Mouse (Mus musculus) stomach, postnatal 0 days (tissue): ENCODE measurements around the gene Gramd4. TPM values are rescaled to one million over a fixed set of nuclear protein-coding genes. Genes with fewer than 3 reads are reported as not detected.

Experiments
- ATAC-seq: fragments of 200-750 bp; cut with Nextera tagmentation; 2 replicates; pipeline ENCODE4 v1.8.0; 2017; ENCODE audit not compliant: low FRiP score, low TSS enrichment
- DNase-seq: peaks from one replicate; pipeline ENCODE4 v3.0.0-alpha.2; 2016; ENCODE audit warnings: low spot score
- H3K27ac ChIP-seq: fragments of 300-500 bp; sonication (generic); replicated peaks from 2 replicates; pipeline ENCODE4 v1.5.1; 2014; ENCODE audit warnings: mild to moderate bottlenecking, control low read depth
- H3K27me3 ChIP-seq: fragments of 300-500 bp; sonication (generic); 2 replicates; pipeline ENCODE4 v1.6.1; 2014; ENCODE audit warnings: low read length; ENCODE audit not compliant: control insufficient read depth, insufficient read depth
- H3K36me3 ChIP-seq: fragments of 300-500 bp; sonication (generic); 2 replicates; pipeline ENCODE4 v1.6.1; 2014; ENCODE audit warnings: low read length, mixed read lengths; ENCODE audit not compliant: control insufficient read depth, insufficient read depth
- H3K4me1 ChIP-seq: fragments of 300-500 bp; sonication (generic); replicated peaks from 2 replicates; pipeline ENCODE4 v1.6.1; 2014; ENCODE audit warnings: antibody characterized with exemption; ENCODE audit not compliant: control insufficient read depth, insufficient read depth
- H3K4me2 ChIP-seq: fragments of 300-500 bp; sonication (generic); replicated peaks from 2 replicates; pipeline ENCODE4 v1.6.1; 2014; ENCODE audit warnings: low read depth, mild to moderate bottlenecking, control low read depth, moderate library complexity
- H3K4me3 ChIP-seq: fragments of 300-500 bp; sonication (generic); 2 replicates; pipeline ENCODE4 v1.5.1; 2014; ENCODE audit warnings: low read depth, low read length, control low read depth
- H3K9ac ChIP-seq: fragments of 300-500 bp; sonication (generic); 2 replicates; pipeline ENCODE4 v1.6.1; 2014; ENCODE audit warnings: mild to moderate bottlenecking, low read length, control low read depth, mixed read lengths
- H3K9me3 ChIP-seq: fragments of 300-500 bp; sonication (generic); 2 replicates; pipeline ENCODE4 v1.6.1; 2016; ENCODE audit warnings: low read length; ENCODE audit not compliant: control insufficient read depth
- CTCF ChIP-seq: IDR thresholded peaks from 2 replicates; pipeline ENCODE4 v1.5.1; 2016; ENCODE audit warnings: antibody characterized with exemption, low read depth, mild to moderate bottlenecking, moderate library complexity
- EP300 ChIP-seq: optimal IDR thresholded peaks from 2 replicates; pipeline ENCODE3; 2016; ENCODE audit warnings: antibody characterized with exemption
- WGBS: fragments of 180-500 bp; shearing (Covaris S2); extraction: QIAGEN DNeasy Blood & Tissue Kit; methylation state at CpG from one replicate; pipeline ENCODE4 v1.1.7; 2014; 5-methylcytosine and 5-hydroxymethylcytosine counted together
- polyA plus RNA-seq: library from polyadenylated mRNA; unstranded; fragments of >200 nt; fragmentation: Nextera tagmentation; extraction: Ambion mirVana; gene quantifications from 2 replicates; pipeline ENCODE4 v1.2.1, GENCODE M21; 2015

Gene Gramd4
- polyA plus RNA-seq, 1 experiment from 2014 or later = 11.1 TPM

DNA sequence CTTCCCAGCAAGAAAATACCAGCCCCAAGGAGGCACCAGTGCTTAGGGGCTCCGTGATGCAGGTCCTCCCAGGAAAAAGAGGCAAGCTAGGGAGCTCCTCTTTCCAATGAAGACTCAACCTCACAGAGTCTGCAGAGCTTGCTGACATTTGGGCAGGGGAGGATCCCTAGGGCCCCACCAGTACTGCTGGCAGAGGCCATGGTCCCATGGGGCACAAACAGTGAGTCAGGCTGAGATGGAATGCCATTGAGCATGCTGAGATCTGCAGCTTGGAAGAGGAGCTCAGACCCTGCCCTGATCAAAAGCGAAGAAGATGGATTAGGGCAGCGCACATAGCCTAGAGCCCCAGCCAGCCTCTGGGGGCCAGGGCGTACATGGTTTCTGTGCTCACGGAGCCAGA lies 16.1 kb upstream of the Gramd4 start:
- no peak for TF ChIP-seq EP300
- Histone ChIP-seq H3K9ac (no peak overlapping the region), H3K9me3 (no peaks in the 10 kb centered on the region)

DNA sequence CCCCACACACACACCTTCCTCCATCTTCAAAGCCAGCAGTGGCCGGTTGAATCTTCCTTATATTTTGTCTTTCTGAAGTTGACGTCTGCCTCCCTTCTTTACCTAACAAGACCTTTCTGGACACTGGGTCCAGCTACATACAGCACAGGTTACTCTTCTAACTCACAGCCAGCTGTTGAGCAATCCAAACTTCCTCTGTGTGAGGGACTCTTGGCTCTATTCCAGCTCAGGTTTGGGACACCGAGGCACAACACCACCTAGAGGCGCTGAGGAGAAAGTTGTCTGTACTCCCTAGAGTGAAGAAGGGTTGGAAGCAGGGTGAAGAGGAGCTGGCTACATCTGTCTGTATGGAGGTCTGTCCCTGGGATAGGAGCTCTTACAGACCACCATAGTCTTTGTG lies 15.1 kb upstream of the Gramd4 start:
- TF ChIP-seq EP300 = no peak
- TF ChIP-seq CTCF = peak; percentile 60
- H3K36me3 ChIP-seq = no peaks in the 10 kb centered on the region
- H3K27me3 ChIP-seq = no peaks in the 10 kb centered on the region
- H3K4me1 ChIP-seq = no peaks in the 10 kb centered on the region
- H3K9ac ChIP-seq = no peak overlapping the region
- DNase-seq (no peak), ATAC-seq (no peak)
- H3K9me3 ChIP-seq = no peaks in the 10 kb centered on the region
- no peak overlapping the region for H3K4me2 ChIP-seq
- WGBS = 17% methylated on average over 4 of the region's 4 CpGs
- no peak overlapping the region for H3K27ac ChIP-seq
- no peak overlapping the region for H3K4me3 ChIP-seq

More for the DNA sequence above, 16.1 kb upstream of the Gramd4 start:
- H3K4me2 ChIP-seq = no peak overlapping the region
- DNase-seq (no peak), ATAC-seq (no peak)
- 59% methylated on average over 5 of the region's 5 CpGs for WGBS
- peak overlapping the region; percentile 56; the same call in 1 of the 2 replicates for H3K27ac ChIP-seq
- no peaks in the 10 kb centered on the region for H3K27me3 ChIP-seq
- H3K4me3 ChIP-seq = no peak overlapping the region
- no peaks in the 10 kb centered on the region for H3K36me3 ChIP-seq
- no peaks in the 10 kb centered on the region for H3K4me1 ChIP-seq

DNA sequence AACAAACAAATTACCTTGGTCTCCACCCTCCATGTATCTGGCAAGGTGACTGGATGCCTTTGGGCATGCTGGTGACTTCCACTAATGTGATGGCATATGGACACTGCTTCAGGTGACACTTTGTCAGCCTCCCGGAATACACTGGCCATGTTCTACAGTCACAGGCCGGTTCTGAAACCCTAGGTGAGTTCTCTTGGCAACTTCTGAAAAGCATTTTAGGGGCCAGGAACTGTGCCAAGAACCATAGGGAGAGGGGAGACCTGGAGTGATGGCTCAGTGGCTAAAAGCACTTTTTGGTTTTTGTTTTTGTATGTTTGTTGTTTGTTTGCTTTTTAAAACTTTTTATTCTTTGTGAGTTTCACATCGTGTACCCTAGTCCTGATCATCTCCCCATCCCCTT lies 8.0 kb upstream of the Gramd4 start:
- 88% methylated on average over 3 of the region's 3 CpGs for WGBS
- Histone ChIP-seq H3K27ac (no peak overlapping the region), H3K27me3 (no peaks in the 10 kb centered on the region), H3K36me3 (no peaks in the 10 kb centered on the region; the same call in 1 of the 2 replicates), H3K4me1 (no peaks in the 10 kb centered on the region), H3K9me3 (no peaks in the 10 kb centered on the region), H3K4me3 (no peak overlapping the region), H3K9ac (no peak overlapping the region), H3K4me2 (no peak overlapping the region)
- ATAC-seq = no peak
- DNase-seq = no peak
- TF ChIP-seq CTCF = no peak
- TF ChIP-seq EP300 = no peak

DNA sequence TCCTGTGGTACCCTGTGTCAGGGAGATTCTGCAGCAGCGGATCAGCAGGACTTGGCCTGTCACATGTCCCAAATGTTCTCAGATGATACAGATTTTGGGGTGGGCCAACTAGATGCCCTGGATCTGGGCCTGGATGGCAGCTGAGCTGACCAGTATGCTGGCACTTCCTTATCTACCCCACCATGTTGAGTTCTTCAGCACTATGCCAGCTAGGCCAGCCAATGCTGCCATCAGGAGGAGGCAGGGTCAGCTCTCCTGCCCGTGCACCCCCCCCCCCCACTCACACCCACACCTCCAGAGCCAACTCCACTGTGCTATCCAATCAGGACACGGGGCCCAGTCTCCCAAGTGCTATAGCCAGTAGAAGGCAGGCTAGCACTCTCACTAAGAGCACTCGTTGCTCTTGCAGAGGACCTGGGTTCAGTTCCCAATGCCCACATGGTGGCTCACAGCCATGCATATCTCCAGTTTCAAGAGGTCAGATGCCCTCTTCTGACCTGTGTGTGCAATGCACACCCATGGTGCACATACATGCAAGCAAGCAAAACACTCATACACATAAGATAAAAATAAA lies 7.2 kb upstream of the Gramd4 start:
- TF ChIP-seq EP300 = no peak
- TF ChIP-seq CTCF = no peak
- WGBS = 82% methylated on average over 4 of the region's 4 CpGs
- ATAC-seq = no peak
- H3K4me2 ChIP-seq = no peak overlapping the region
- no peak overlapping the region for H3K9ac ChIP-seq
- no peak for DNase-seq
- no peaks in the 10 kb centered on the region; the same call in 1 of the 2 replicates for H3K36me3 ChIP-seq
- no peak overlapping the region for H3K4me3 ChIP-seq
- no peak overlapping the region for H3K27ac ChIP-seq
- no peaks in the 10 kb centered on the region for H3K9me3 ChIP-seq
- H3K27me3 ChIP-seq = no peaks in the 10 kb centered on the region
- no peaks in the 10 kb centered on the region for H3K4me1 ChIP-seq

DNA sequence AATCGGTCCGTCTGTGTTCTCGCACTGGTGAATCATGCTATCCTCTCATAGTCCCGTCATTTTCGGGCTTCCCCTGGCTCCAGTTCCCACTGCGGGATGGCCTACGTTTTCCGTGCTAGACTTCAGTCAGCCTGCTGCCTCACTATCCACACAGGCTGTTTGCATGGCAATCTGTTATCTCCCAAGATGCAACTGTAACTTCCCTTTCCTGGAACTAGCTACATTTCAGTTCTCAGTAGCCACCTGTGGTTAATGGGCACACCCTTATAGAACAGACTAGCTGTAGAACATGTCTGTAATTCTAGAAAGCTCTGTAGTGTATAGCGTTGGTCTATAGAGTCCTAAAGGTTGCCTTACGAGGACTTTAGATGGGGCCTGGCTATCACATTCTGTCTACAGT lies 6.3 kb upstream of the Gramd4 start:
- Histone ChIP-seq H3K4me1 (no peaks in the 10 kb centered on the region), H3K36me3 (no peaks in the 10 kb centered on the region; the same call in 1 of the 2 replicates), H3K4me2 (no peak overlapping the region), H3K4me3 (no peak overlapping the region), H3K27me3 (no peaks in the 10 kb centered on the region), H3K9ac (no peak overlapping the region), H3K9me3 (no peaks in the 10 kb centered on the region), H3K27ac (no peak overlapping the region)
- 75% methylated on average over 10 of the region's 10 CpGs for WGBS
- TF ChIP-seq EP300 (no peak), CTCF (no peak)
- DNase-seq (no peak), ATAC-seq (peak; percentile 22; the same call in 1 of the 2 replicates)

DNA sequence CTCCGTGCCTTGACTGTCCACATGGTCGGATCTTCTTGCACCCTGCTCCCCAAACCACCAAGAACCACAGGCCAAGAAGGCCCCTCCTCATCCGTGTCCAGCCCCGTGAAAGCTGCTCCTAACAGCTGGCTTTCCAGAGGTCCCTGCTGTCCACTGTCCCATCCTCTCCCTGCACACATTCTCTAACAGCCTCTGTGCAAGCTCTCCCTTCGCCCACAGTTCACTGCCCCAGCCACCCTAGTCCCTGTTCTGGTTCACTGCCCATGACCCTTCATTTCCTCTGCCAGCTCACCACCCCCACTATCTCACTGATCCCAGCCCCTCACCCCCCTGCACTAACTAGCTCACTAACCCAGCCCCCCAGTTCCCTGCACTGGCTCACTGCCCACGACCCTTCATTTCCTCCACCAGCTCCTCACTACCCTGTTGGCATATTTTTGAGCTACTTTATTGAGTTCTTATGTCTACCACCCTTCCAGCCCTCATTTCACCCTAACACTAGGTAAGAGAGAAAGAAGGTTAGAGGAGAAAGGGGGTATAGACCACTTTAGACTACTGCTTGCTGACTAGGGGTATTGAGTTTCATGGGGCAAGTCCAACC lies 5.5 kb upstream of the Gramd4 start:
- Histone ChIP-seq H3K27ac (no peak overlapping the region), H3K36me3 (no peaks in the 10 kb centered on the region; the same call in 1 of the 2 replicates), H3K4me2 (no peak overlapping the region), H3K4me1 (no peaks in the 10 kb centered on the region), H3K4me3 (no peak overlapping the region), H3K9ac (no peak overlapping the region), H3K9me3 (no peaks in the 10 kb centered on the region), H3K27me3 (no peaks in the 10 kb centered on the region)
- DNase-seq = no peak
- 73% methylated on average over 6 of the region's 6 CpGs for WGBS
- TF ChIP-seq CTCF (no peak), EP300 (no peak)
- ATAC-seq = no peak
